Mouse (Mus musculus): Measurements from ENCODE around the gene Nod1.

The Nod1 gene

DNA sequence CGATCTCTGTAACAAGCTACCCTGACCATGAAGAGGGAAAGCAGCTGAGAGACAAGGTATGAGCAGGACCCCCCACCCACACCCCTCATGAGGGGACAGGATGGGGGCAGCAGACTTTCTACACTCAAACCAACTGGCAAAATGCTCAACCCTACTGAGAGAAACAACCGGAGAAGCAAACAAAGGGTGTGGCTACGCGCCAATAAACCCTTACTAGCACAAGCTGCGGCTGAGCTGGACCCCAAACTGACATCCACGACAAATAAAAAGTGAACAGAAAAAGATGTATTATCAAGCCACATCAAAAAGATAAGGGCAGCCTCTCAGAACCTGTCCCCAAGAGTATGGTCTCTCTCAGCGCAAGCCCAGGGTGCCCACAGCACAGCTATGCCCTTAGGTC lies 32.3 kb downstream of the Nod1 start:
- no peak for DNase-seq (ENCODE audit: low spot score in 2 of 2)

GRCm38 (mm10) chr6:54939631-54940030 lies 32.8 kb downstream of the Nod1 start:
- no peak for DNase-seq (ENCODE audit: low spot score in 2 of 2)

GRCm38 (mm10) chr6:54936496-54936895 lies 35.9 kb downstream of the Nod1 start:
- DNase-seq (ENCODE audit: low spot score in 2 of 2) = no peak

- DNase-seq (ENCODE audit: low spot score in 2 of 2) = no peak
Observed at GRCm38 (mm10) chr6:54934930-54935329, 37.5 kb downstream of the Nod1 start.

- DNase-seq (ENCODE audit: low spot score in 2 of 2) = no peak
Observed at GRCm38 (mm10) chr6:54934313-54934712, 38.1 kb downstream of the Nod1 start.

GRCm38 (mm10) chr6:54933866-54934265 lies 38.5 kb downstream of the Nod1 start:
- no peak for DNase-seq (ENCODE audit: low spot score in 2 of 2)

DNA sequence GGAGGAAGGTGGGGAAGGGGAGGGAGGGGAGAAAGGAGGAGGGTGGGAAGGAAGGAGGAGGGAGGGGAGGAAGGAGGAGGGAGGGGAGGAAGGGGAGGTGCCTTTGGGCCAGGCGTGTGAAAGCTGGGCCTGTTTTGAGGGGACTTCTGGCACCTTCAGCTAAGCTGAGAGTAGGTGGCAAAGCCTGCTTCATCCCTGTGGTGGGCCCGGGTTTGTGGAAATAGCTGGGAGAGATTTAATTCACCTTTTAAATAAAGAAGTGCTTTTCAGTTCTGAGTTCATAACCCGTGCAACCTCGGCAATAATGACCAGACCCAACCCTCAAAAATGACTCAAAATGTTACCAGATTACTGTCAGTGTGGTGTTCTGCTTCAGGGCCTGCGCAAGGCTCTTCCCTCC lies 39.2 kb downstream of the Nod1 start:
- DNase-seq (ENCODE audit: low spot score in 2 of 2) = no peak

- no peak for DNase-seq (ENCODE audit: low spot score in 2 of 2)
Observed at GRCm38 (mm10) chr6:54932526-54932925, 39.9 kb downstream of the Nod1 start.

DNA sequence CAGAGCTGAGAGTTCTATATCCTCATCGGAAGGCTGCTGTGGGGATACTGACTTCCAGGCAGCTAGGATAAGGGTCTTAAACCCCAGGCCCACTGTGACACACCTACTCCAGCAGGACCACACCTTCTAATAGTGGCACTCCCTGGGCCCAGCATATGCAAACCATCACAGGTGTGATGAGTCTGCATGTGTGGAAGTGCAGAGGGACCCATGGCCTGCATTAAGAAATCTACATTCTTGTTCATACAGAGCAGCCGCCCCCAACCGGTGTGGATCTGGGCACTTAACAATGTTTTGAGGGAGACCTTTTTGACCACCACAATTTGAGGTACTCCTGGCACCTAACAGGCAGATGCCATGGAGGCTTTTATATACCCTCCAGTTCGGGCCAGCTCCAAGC lies 40.8 kb downstream of the Nod1 start:
- no peak for DNase-seq (ENCODE audit: low spot score in 2 of 2)

GRCm38 (mm10) chr6:54927946-54928345 lies 44.5 kb downstream of the Nod1 start:
- DNase-seq (ENCODE audit: low spot score in 2 of 2) = no peak

- DNase-seq (ENCODE audit: low spot score in 2 of 2) = no peak
Observed at GRCm38 (mm10) chr6:54926899-54927298, 45.5 kb downstream of the Nod1 start.

DNA sequence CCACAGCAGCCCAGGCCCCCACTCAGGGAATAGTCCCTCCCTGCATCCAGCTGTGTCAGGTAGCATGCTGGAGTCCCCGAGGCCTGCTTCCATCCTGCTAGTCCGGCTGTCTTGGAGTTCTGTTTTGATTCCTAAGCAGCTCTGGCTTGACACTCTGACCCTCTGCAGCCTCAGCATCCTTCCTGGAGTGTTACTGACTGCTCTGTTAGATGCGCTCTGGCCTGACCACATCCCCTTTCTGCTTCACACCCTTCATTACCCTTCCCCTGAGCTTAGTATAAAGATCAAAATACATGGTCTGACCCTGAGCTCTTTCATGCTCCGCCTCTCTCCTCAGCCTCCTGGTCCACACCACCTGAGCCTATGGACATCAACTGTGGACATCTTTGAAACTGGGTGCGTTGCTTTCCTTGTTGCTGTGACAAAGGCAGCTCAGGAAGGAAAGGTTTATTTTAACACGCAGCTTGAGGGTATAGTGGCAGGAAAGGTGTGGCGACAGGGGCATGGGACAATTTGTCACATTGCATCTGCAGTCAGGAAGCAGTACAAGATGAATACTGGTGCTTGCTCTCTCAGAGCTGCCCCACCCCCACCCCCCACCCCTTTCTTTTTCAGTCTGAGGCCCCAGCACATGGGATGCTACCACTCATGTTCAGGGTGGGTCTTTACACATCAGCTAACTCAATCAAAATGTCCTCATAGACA lies 46.5 kb downstream of the Nod1 start:
- no peak for DNase-seq (ENCODE audit: low spot score in 2 of 2)

- DNase-seq (ENCODE audit: low spot score in 2 of 2) = no peak
Observed at GRCm38 (mm10) chr6:54924538-54924937, 47.9 kb downstream of the Nod1 start.

DNA sequence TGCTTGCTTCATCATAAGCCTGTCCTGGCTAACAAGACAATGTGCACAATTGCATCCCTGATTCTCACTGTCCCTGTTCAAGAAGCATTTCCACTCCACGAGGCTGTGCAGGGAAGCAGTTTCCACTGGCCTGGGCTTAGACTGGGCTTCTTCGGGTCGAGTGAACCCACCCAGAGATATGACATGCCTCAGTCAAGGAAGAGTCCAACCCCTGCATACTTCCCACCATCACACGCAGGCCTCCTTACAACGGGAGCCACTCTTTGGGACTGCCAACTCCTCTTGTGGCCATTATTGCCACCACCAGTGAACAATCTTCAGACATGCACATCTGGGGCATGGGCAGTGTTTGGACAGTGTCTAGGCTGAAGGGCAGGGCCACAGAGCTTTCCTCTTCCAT lies 53.9 kb downstream of the Nod1 start:
- DNase-seq (ENCODE audit: low spot score in 2 of 2) = no peak

DNA sequence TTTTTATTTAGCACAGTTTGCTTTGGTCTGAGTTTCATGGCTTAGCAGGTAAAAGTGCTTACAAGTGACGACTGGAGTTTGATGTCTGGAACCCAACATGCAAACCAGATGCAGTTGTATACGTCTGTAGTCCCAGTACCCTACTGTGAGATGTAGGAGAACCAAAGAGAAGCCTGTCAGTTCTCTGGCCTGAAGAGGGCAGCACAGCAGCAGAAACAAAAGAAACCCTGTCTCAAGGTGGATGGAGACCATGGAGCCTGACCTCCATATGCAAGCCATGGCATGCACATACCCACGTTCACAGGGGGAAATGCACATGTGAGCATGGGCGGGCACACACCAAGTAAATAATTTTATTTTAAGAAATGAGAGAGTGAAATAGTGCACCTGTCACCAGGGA lies 54.9 kb downstream of the Nod1 start:
- DNase-seq (ENCODE audit: low spot score in 2 of 2) = peak; percentile 38 to 63

GRCm38 (mm10) chr6:54916941-54917340 lies 55.5 kb downstream of the Nod1 start:
- DNase-seq (ENCODE audit: low spot score in 2 of 2) = no peak

- DNase-seq (ENCODE audit: low spot score in 2 of 2) = no peak
Observed at GRCm38 (mm10) chr6:54916163-54916562, 56.2 kb downstream of the Nod1 start.

GRCm38 (mm10) chr6:54914977-54915376 lies 57.4 kb downstream of the Nod1 start:
- no peak for DNase-seq (ENCODE audit: low spot score in 2 of 2)

DNA sequence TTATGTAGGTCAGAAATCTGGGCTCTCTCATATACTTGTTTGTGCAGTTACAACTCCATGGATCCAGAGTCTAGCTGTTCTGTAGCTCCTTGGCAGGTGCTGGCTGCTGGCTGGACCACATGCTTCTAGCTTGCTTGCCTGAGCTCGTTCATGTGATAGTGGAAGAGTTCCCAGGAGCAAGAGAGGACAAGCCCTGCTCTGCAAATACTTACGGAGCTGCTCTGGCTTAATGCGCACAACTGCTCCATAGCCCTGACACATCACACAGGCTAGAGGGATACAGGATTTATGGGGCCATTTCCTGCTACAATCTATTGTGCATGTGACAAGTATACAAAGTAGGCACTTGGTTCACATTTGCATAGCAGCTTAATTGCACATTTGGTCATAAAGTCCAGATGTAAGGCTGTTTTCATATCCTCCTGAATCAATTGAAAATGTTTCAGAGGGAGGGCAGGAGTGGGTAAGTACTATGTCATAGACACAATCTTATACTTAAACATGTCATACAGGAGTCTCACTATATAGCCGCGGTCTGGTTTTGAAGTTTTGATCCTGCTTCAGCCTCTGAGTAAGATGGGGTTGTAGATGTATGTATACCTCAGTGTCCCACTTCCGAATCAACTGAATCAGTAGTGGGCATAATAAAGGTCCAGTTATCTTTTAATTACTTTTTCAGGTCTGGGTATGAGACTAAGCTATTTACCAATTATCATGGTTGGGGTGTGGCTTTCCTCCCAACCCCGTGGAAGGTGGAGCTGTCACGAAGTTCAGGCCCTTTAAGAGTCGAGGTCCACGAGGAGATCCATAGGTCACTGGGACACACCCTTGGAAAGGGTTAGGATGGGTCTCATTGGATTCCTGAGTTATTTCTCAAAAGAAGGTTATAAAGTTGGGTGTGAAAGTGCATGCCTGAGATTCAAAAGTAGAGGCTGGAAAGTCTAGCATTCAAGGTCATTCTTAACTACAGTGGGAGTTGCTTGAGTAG lies 66.1 kb downstream of the Nod1 start:
- no peak for DNase-seq (ENCODE audit: low spot score in 2 of 2)

- DNase-seq (ENCODE audit: low spot score in 2 of 2) = no peak
Observed at GRCm38 (mm10) chr6:54902547-54902946, 69.9 kb downstream of the Nod1 start.

GRCm38 (mm10) chr6:54900256-54900655 lies 72.2 kb downstream of the Nod1 start:
- no peak for DNase-seq (ENCODE audit: low spot score in 2 of 2)

DNA sequence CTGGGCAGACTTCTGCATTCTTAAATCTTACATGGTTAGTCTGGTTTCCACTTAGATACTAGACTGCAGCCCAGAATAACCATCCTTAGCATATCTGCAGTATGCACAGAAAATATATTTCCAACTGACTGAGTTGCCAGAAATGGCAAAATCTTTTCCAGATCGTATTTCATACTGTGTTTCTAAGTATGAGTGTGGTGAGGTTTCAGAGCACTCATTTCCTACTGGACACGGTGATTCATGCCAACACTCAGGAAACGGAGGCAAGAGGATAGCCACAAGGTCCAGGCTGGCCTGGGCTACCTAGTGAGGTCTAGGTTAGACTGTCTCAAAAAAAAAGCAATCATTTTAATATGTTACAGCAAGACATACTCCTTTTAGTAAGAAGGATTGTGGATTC lies 81.0 kb downstream of the Nod1 start:
- DNase-seq (ENCODE audit: low spot score in 2 of 2) = no peak

DNA sequence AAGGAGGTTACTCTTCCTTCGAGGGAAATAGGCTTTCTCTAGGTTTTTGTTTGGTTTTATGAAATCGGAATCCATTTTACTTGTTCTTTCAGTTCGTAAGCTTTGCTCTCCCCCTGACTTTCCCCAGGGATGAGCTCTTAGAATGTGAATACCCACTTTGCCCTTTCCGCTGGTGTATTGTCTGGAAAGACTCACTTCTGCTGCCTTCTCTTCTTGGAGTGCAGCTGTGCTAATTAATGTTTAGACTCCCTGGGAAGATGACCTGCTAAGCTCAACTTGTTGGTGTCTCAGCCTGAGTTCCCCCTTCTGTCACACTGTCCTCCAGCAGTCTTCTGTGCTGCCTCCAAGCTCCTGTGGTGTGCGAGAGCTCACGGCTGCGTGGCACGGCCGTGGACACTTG lies 82.2 kb downstream of the Nod1 start:
- no peak for DNase-seq (ENCODE audit: low spot score in 2 of 2)

All from frontal cortex, postnatal 36 days (tissue).